Mouse (Mus musculus) embryonic fibroblast, embryonic 13.5 days (primary cell): ENCODE measurements around the gene Naa25.

ENCODE experiments used
- CTCF ChIP-seq: IDR thresholded peaks from 2 replicates; pipeline ENCODE4 v1.5.1; 2011; ENCODE audit warnings: mild to moderate bottlenecking, control low read depth, low read length, moderate library complexity, borderline replicate concordance; ENCODE audit not compliant: insufficient read depth
- POLR2A ChIP-seq: IDR thresholded peaks from 2 replicates; pipeline ENCODE4 v1.6.1; 2011; ENCODE audit warnings: low read depth, mild to moderate bottlenecking, control low read depth, low read length, moderate library complexity

DNA sequence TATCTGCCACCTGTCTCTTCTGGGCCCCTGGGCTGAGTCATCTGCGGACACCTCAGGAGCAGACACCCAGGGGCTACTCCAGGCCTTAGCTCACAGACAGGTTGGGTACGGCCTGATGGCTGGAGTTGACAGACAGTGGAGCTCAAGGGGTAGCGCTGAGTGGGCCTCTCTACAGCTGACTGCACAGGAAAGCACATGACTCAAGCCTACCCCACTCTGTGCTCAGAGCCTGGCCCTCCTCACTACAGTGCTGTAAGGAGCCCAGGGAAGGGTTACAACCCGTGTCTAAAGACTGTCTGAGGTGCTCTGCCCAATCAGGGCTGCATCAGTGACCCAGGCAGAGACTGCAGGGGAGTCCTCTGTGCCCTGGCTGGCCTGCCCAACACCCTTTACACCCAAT lies 30.5 kb upstream of the Naa25 start:
- no peak for TF ChIP-seq CTCF
- TF ChIP-seq POLR2A: no peak
